ENCODE assay signal across 8 mouse cellular contexts in genomic region chr7:122972006-122972689, GRCm38 (mm10). TPM values are rescaled to one million over a fixed set of nuclear protein-coding genes. Genes with fewer than 3 reads are reported as not detected.
DNase-seq lines count a peak whose midpoint lies in the region; ATAC-seq and TF ChIP-seq lines count a peak whose summit lies in the region.

No protein-coding gene starts in this region.

- no peak for DNase-seq in heart, postnatal 10 days
- no peak for DNase-seq in midbrain, embryonic 10.5 days (ENCODE audit: low spot score)
- no peak for DNase-seq in frontal cortex, adult 2 months (ENCODE audit: extremely low spot score in 1 of 2, low spot score in 1 of 2)
- no peak for DNase-seq in gastrocnemius, postnatal 4 days (ENCODE audit: low spot score in 2 of 2)
- DNase-seq in adrenal gland, postnatal 25 days = no peak

- intact Hi-C loops in heart, postnatal 10 days (cut with DNase I) = loop anchor here (5.0 kb wide), 1 partner anchor 155 kb away; no protein-coding TSS in a partner anchor

- 79% methylated on average over 4 of the region's 4 CpGs for WGBS in heart, embryonic 12.5 days
- 75% methylated on average over 4 of the region's 4 CpGs for WGBS in heart, embryonic 16.5 days
- WGBS in midbrain, embryonic 10.5 days = 91% methylated on average over 4 of the region's 4 CpGs

- peaks cover 20% of the 10 kb centered on the region for H3K4me1 ChIP-seq in heart, embryonic 12.5 days (replicated peaks)
- peaks cover 35% of the 10 kb centered on the region for H3K4me1 ChIP-seq in E14TG2a.4 (replicated peaks; ENCODE audit: low read depth, low read length)
- peaks cover 23% of the 10 kb centered on the region for H3K4me1 ChIP-seq in heart, embryonic 16.5 days (ENCODE audit: control insufficient read depth, insufficient read depth, low read length)
- peaks cover 38% of the 10 kb centered on the region for H3K4me1 ChIP-seq in midbrain, embryonic 10.5 days

- TF ChIP-seq CTCF in E14TG2a.4 (conservative IDR thresholded peaks at IDR 0.05; ENCODE audit: low read length) = no peak

- H3K9ac ChIP-seq in heart, embryonic 12.5 days = peak overlapping the region; percentile 99; the same call in 1 of the 2 replicates
- peak overlapping the region; percentile 95 for H3K9ac ChIP-seq in heart, embryonic 16.5 days (ENCODE audit: low read length)

- no peaks in the 10 kb centered on the region for H3K9me3 ChIP-seq in heart, embryonic 12.5 days (replicated peaks)
- H3K9me3 ChIP-seq in E14TG2a.4 (ENCODE audit: low read length) = no peaks in the 10 kb centered on the region
- H3K9me3 ChIP-seq in heart, embryonic 16.5 days (replicated peaks; ENCODE audit: control insufficient read depth, low read length) = no peaks in the 10 kb centered on the region
- H3K9me3 ChIP-seq in midbrain, embryonic 10.5 days (replicated peaks) = no peaks in the 10 kb centered on the region

- no peak overlapping the region for H3K27ac ChIP-seq in heart, embryonic 12.5 days (ENCODE audit: poor library complexity, severe bottlenecking)
- no peak overlapping the region for H3K27ac ChIP-seq in heart, embryonic 16.5 days (ENCODE audit: low read length)
- no peak overlapping the region for H3K27ac ChIP-seq in midbrain, embryonic 10.5 days (replicated peaks)

- H3K27me3 ChIP-seq in heart, embryonic 12.5 days (replicated peaks) = no peaks in the 10 kb centered on the region
- H3K27me3 ChIP-seq in E14TG2a.4 (ENCODE audit: insufficient read depth, low read length) = no peaks in the 10 kb centered on the region
- H3K27me3 ChIP-seq in heart, embryonic 16.5 days (ENCODE audit: control insufficient read depth, insufficient read depth, low read length) = no peaks in the 10 kb centered on the region
- H3K27me3 ChIP-seq in midbrain, embryonic 10.5 days (ENCODE audit: low read depth, poor library complexity, severe bottlenecking) = no peaks in the 10 kb centered on the region

- no peak for ATAC-seq in heart, embryonic 12.5 days (ENCODE audit: insufficient number of reproducible peaks, low FRiP score)
- ATAC-seq in heart, embryonic 16.5 days (replicated peaks; ENCODE audit: extremely low read depth, insufficient read depth, low FRiP score) = no peak

- H3K4me3 ChIP-seq in heart, embryonic 12.5 days = peak overlapping the region; percentile 81
- H3K4me3 ChIP-seq in E14TG2a.4 (replicated peaks; ENCODE audit: low read length) = peak overlapping the region; percentile 93
- peak overlapping the region; percentile 96 for H3K4me3 ChIP-seq in heart, embryonic 16.5 days (ENCODE audit: low read length)
- H3K4me3 ChIP-seq in midbrain, embryonic 10.5 days = peak overlapping the region; percentile 100

- peaks cover 19% of the 10 kb centered on the region for H3K36me3 ChIP-seq in heart, embryonic 12.5 days
- H3K36me3 ChIP-seq in E14TG2a.4 (ENCODE audit: insufficient read depth, low read length) = peaks cover 52% of the 10 kb centered on the region
- peaks cover 5% of the 10 kb centered on the region for H3K36me3 ChIP-seq in heart, embryonic 16.5 days (ENCODE audit: control insufficient read depth, insufficient read depth)
- H3K36me3 ChIP-seq in midbrain, embryonic 10.5 days = peaks cover 56% of the 10 kb centered on the region

- H3K4me2 ChIP-seq in heart, embryonic 12.5 days = peak overlapping the region; percentile 80
- peak overlapping the region; percentile 96 for H3K4me2 ChIP-seq in heart, embryonic 16.5 days (ENCODE audit: low read depth, low read length)

RNA-seq across cellular contexts. Expression of gene Rbbp6, which starts 6.7 kb away (rescaled TPM):
- polyA plus RNA-seq in heart, embryonic 12.5 days (2016; fragmentation: Nextera tagmentation; extraction: Ambion mirVana) = 23.5 and 24.3 TPM in 2 replicates
- 10 to 100 TPM; 45.6 to 51.7 TPM for total RNA-seq in heart, postnatal 10 days (2021)
- polyA plus RNA-seq in heart, embryonic 16.5 days (2015; fragmentation: Nextera tagmentation; extraction: Ambion mirVana) = 16.5 and 17.2 TPM in 2 replicates
- 24.9 and 25.6 TPM in 2 replicates for polyA plus RNA-seq in midbrain, embryonic 10.5 days (2016; fragmentation: Nextera tagmentation; extraction: Ambion mirVana)
- polyA plus RNA-seq in frontal cortex, adult 2 months (2012; rRNA removed) = 64.3 and 65.6 TPM in 2 replicates
- total RNA-seq in gastrocnemius, postnatal 4 days (2021) = 10 to 100 TPM; 44.9 to 52.5 TPM
- total RNA-seq in adrenal gland, postnatal 25 days (2021) = 63.4 and 65.4 TPM in 2 replicates
